Mouse (Mus musculus): ENCODE measurements around the gene Ugt1a5.

DNA sequence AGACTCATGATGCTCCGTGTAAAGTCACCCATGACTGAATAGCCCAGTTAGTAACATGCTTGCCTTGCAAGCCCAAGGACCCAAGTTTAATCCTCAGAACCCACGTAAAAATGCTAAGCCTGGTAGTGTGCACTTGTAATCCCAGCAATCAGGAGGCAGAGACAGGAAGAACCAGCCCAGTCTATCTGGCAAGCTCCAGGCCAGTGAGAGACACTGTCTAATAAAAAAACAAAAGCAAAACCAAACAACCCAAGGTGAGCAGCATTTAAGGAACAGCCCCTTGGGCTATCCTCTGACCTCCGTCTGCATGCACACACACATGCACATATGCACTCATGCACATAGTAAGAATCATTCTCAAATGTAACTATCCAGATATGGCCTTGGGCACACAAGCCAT is 63.8 kb downstream of the Ugt1a5 start:
- TF ChIP-seq POLR2A (IDR thresholded peaks at IDR 0.05; ENCODE audit: extremely low read depth, insufficient read depth, low read length), result no peak
- no peak for TF ChIP-seq CTCF (IDR thresholded peaks at IDR 0.05; ENCODE audit: low read depth, low read length)

Data from liver, adult 2 months (tissue).